ENCODE assay signal across 8 mouse cellular contexts in the genomic region with DNA sequence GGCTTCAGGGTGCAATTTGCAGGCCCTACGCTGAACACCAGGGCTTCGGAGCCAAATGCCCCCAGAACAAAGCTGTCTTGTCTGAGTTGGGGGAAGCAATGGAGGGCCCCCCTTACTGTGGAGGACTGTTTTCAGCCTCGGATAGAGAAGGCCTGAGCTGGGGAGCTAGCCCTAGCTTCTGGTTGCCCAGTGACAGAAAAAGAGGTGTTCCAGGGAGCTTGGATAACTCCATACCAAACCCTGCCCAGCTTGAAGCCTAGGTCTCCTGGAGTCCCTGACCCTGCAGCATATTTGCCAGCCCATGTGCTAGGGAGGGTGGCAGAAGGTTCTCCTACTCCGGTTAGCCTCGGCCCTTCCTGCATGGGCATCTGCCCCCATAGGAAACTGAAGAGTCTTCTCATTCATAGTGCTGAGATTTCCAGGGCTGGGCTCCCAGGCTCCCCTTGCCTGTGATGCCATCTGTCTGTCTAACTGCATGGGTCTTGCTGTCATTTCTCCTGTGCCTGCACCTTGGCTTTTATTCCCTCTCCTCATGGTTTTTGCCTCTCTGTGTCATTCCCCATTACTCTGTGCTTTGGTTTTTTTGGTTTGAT. TPM values are rescaled to one million over a fixed set of nuclear protein-coding genes. Genes with fewer than 3 reads are reported as not detected.
A peak's percentile ranks its signal among the peaks of the same experiment; 100 is the strongest.
DNase-seq lines count a peak whose midpoint lies in the region; ATAC-seq and TF ChIP-seq lines count a peak whose summit lies in the region.

No protein-coding gene starts in this region.

- peak overlapping the region; percentile 82 for H3K4me2 ChIP-seq in kidney, postnatal 0 days (ENCODE audit: low read length)
- peak overlapping the region; percentile 88 for H3K4me2 ChIP-seq in embryonic facial prominence, embryonic 13.5 days
- peak overlapping the region; percentile 84 for H3K4me2 ChIP-seq in hindbrain, postnatal 0 days (ENCODE audit: low read depth, low read length)
- H3K4me2 ChIP-seq in midbrain, postnatal 0 days (ENCODE audit: low read depth, low read length, poor library complexity, severe bottlenecking): peak overlapping the region; percentile 76

- H3K4me3 ChIP-seq in kidney, postnatal 0 days (replicated peaks; ENCODE audit: low read depth, low read length): peak overlapping the region; percentile 64
- H3K4me3 ChIP-seq in embryonic facial prominence, embryonic 13.5 days: peak overlapping the region; percentile 59
- peak overlapping the region; percentile 47 for H3K4me3 ChIP-seq in hindbrain, postnatal 0 days (ENCODE audit: low read length)
- H3K4me3 ChIP-seq in midbrain, postnatal 0 days (ENCODE audit: low read depth, low read length): peak overlapping the region; percentile 43; the same call in 1 of the 2 replicates

- TF ChIP-seq CTCF in kidney, postnatal 0 days (IDR thresholded peaks at IDR 0.05; ENCODE audit: low read depth): no peak
- TF ChIP-seq CTCF in hindbrain, postnatal 0 days (IDR thresholded peaks at IDR 0.05; ENCODE audit: low read depth): no peak
- no peak for TF ChIP-seq CTCF in midbrain, postnatal 0 days (IDR thresholded peaks at IDR 0.05)

- H3K9ac ChIP-seq in kidney, postnatal 0 days (ENCODE audit: low read depth, low read length): peak overlapping the region; percentile 53
- peak overlapping the region; percentile 73 for H3K9ac ChIP-seq in embryonic facial prominence, embryonic 13.5 days
- no peak overlapping the region; the same call in 1 of the 2 replicates for H3K9ac ChIP-seq in hindbrain, postnatal 0 days (replicated peaks; ENCODE audit: low read length)
- H3K9ac ChIP-seq in midbrain, postnatal 0 days (replicated peaks; ENCODE audit: low read length, poor library complexity, severe bottlenecking): no peak overlapping the region

- H3K9me3 ChIP-seq in kidney, postnatal 0 days (replicated peaks; ENCODE audit: low read length): no peaks in the 10 kb centered on the region
- H3K9me3 ChIP-seq in embryonic facial prominence, embryonic 13.5 days: no peaks in the 10 kb centered on the region
- H3K9me3 ChIP-seq in hindbrain, postnatal 0 days (ENCODE audit: low read length): no peaks in the 10 kb centered on the region
- H3K9me3 ChIP-seq in midbrain, postnatal 0 days (ENCODE audit: low read length): no peaks in the 10 kb centered on the region

- no peaks in the 10 kb centered on the region for H3K36me3 ChIP-seq in kidney, postnatal 0 days (ENCODE audit: insufficient read depth, low read length)
- H3K36me3 ChIP-seq in embryonic facial prominence, embryonic 13.5 days: no peaks in the 10 kb centered on the region
- H3K36me3 ChIP-seq in hindbrain, postnatal 0 days (ENCODE audit: insufficient read depth, low read length): no peaks in the 10 kb centered on the region
- H3K36me3 ChIP-seq in midbrain, postnatal 0 days (ENCODE audit: insufficient read depth, low read length): no peaks in the 10 kb centered on the region

- H3K4me1 ChIP-seq in kidney, postnatal 0 days (replicated peaks; ENCODE audit: insufficient read depth, low read length): peaks cover 3% of the 10 kb centered on the region
- H3K4me1 ChIP-seq in embryonic facial prominence, embryonic 13.5 days: peaks cover 63% of the 10 kb centered on the region
- H3K4me1 ChIP-seq in hindbrain, postnatal 0 days (ENCODE audit: insufficient read depth, low read length): peaks cover 15% of the 10 kb centered on the region; the same call in 1 of the 2 replicates
- H3K4me1 ChIP-seq in midbrain, postnatal 0 days (ENCODE audit: insufficient read depth, low read length): peaks cover 11% of the 10 kb centered on the region; the same call in 1 of the 2 replicates

- peak overlapping the region; percentile 92 for H3K27ac ChIP-seq in kidney, postnatal 0 days
- peak overlapping the region; percentile 75 for H3K27ac ChIP-seq in embryonic facial prominence, embryonic 13.5 days
- H3K27ac ChIP-seq in hindbrain, postnatal 0 days: 0 out of 2 replicates have a peak overlapping the region, but pooled peaks have one; percentile 67
- H3K27ac ChIP-seq in midbrain, postnatal 0 days (ENCODE audit: low read depth, low read length): peak overlapping the region; percentile 59; the same call in 1 of the 2 replicates

- no peak for DNase-seq in kidney, postnatal 0 days (ENCODE audit: low spot score)
- no peak for DNase-seq in kidney, postnatal 14 days
- no peak for DNase-seq in hindbrain, postnatal 0 days (ENCODE audit: low spot score)
- no peak for DNase-seq in midbrain, postnatal 0 days (ENCODE audit: low spot score)
- DNase-seq in frontal cortex, postnatal 14 days (ENCODE audit: low spot score in 2 of 2): no peak
- no peak for DNase-seq in right cerebral cortex, adult 18-20 months
- DNase-seq in gastrocnemius, postnatal 25 days: no peak

- no peaks in the 10 kb centered on the region for H3K27me3 ChIP-seq in kidney, postnatal 0 days (ENCODE audit: insufficient read depth, low read length)
- H3K27me3 ChIP-seq in embryonic facial prominence, embryonic 13.5 days: peaks cover 39% of the 10 kb centered on the region
- H3K27me3 ChIP-seq in hindbrain, postnatal 0 days (ENCODE audit: insufficient read depth, low read length): peaks cover 25% of the 10 kb centered on the region; the same call in 1 of the 2 replicates
- peaks cover 36% of the 10 kb centered on the region for H3K27me3 ChIP-seq in midbrain, postnatal 0 days (ENCODE audit: insufficient read depth, low read length)

- ATAC-seq in kidney, postnatal 0 days (replicated peaks; ENCODE audit: low FRiP score, low read depth): no peak
- no peak for ATAC-seq in embryonic facial prominence, embryonic 13.5 days (ENCODE audit: insufficient number of reproducible peaks, insufficient read depth, low FRiP score, low TSS enrichment, low read depth)
- no peak for ATAC-seq in hindbrain, postnatal 0 days
- ATAC-seq in midbrain, postnatal 0 days (ENCODE audit: low FRiP score): no peak

- WGBS in kidney, postnatal 0 days: 33% methylated on average over 5 of the region's 5 CpGs
- 15% methylated on average over 5 of the region's 5 CpGs for WGBS in embryonic facial prominence, embryonic 13.5 days
- 26% methylated on average over 5 of the region's 5 CpGs for WGBS in hindbrain, postnatal 0 days
- WGBS in midbrain, postnatal 0 days: 29% methylated on average over 5 of the region's 5 CpGs

RNA-seq across cellular contexts. Expression of gene Loxl3, which starts 0.6 kb away (rescaled TPM):
- polyA plus RNA-seq in kidney, postnatal 0 days (2015; fragmentation: Nextera tagmentation; extraction: Ambion mirVana): 13.4 and 16.1 TPM in 2 replicates
- 20.9 and 24.1 TPM in 2 replicates for polyA plus RNA-seq in embryonic facial prominence, embryonic 13.5 days (2015; fragmentation: Nextera tagmentation; extraction: Ambion mirVana)
- 4.6 and 6.1 TPM in 2 replicates for total RNA-seq in hindbrain, postnatal 0 days (2014; rRNA removed)
- polyA plus RNA-seq in hindbrain, postnatal 0 days (2015; fragmentation: Nextera tagmentation; extraction: Ambion mirVana): 5.4 and 5.6 TPM in 2 replicates
- total RNA-seq in midbrain, postnatal 0 days (2014; rRNA removed): 6.9 and 7.3 TPM in 2 replicates
- polyA plus RNA-seq in midbrain, postnatal 0 days (2015; fragmentation: Nextera tagmentation; extraction: Ambion mirVana): 4.7 and 5.6 TPM in 2 replicates
- total RNA-seq in gastrocnemius, postnatal 25 days (2021): 1 to 10 TPM; 4.2 to 5.3 TPM

RNA-seq across cellular contexts. Expression of gene Dok1, which starts 1.3 kb away (rescaled TPM):
- polyA plus RNA-seq in kidney, postnatal 0 days (2015; fragmentation: Nextera tagmentation; extraction: Ambion mirVana): 13.7 and 15.2 TPM in 2 replicates
- polyA plus RNA-seq in embryonic facial prominence, embryonic 13.5 days (2015; fragmentation: Nextera tagmentation; extraction: Ambion mirVana): 11.5 and 12.8 TPM in 2 replicates
- 4.3 and 15.4 TPM in 2 replicates for total RNA-seq in hindbrain, postnatal 0 days (2014; rRNA removed)
- 1.8 and 2.5 TPM in 2 replicates for polyA plus RNA-seq in hindbrain, postnatal 0 days (2015; fragmentation: Nextera tagmentation; extraction: Ambion mirVana)
- 3.9 and 5.0 TPM in 2 replicates for total RNA-seq in midbrain, postnatal 0 days (2014; rRNA removed)
- 1.1 and 2.3 TPM in 2 replicates for polyA plus RNA-seq in midbrain, postnatal 0 days (2015; fragmentation: Nextera tagmentation; extraction: Ambion mirVana)
- total RNA-seq in gastrocnemius, postnatal 25 days (2021): 1 to 10 TPM; 1.9 to 2.6 TPM

RNA-seq across cellular contexts. Expression of gene Aup1, which starts 19.8 kb away (rescaled TPM):
- 194 and 210 TPM in 2 replicates for polyA plus RNA-seq in kidney, postnatal 0 days (2015; fragmentation: Nextera tagmentation; extraction: Ambion mirVana)
- polyA plus RNA-seq in embryonic facial prominence, embryonic 13.5 days (2015; fragmentation: Nextera tagmentation; extraction: Ambion mirVana): 177 and 206 TPM in 2 replicates
- 185 and 219 TPM in 2 replicates for total RNA-seq in hindbrain, postnatal 0 days (2014; rRNA removed)
- 136 and 148 TPM in 2 replicates for polyA plus RNA-seq in hindbrain, postnatal 0 days (2015; fragmentation: Nextera tagmentation; extraction: Ambion mirVana)
- total RNA-seq in midbrain, postnatal 0 days (2014; rRNA removed): 180 and 190 TPM in 2 replicates
- polyA plus RNA-seq in midbrain, postnatal 0 days (2015; fragmentation: Nextera tagmentation; extraction: Ambion mirVana): 130 and 155 TPM in 2 replicates
- total RNA-seq in gastrocnemius, postnatal 25 days (2021): 10 to 100 TPM; 71.8 to 82.5 TPM

RNA-seq across cellular contexts. Expression of gene Htra2, which starts 20.5 kb away (rescaled TPM):
- 68.5 and 70.4 TPM in 2 replicates for polyA plus RNA-seq in kidney, postnatal 0 days (2015; fragmentation: Nextera tagmentation; extraction: Ambion mirVana)
- polyA plus RNA-seq in embryonic facial prominence, embryonic 13.5 days (2015; fragmentation: Nextera tagmentation; extraction: Ambion mirVana): 72.6 and 75.4 TPM in 2 replicates
- total RNA-seq in hindbrain, postnatal 0 days (2014; rRNA removed): 48.4 and 54.2 TPM in 2 replicates
- polyA plus RNA-seq in hindbrain, postnatal 0 days (2015; fragmentation: Nextera tagmentation; extraction: Ambion mirVana): 82.9 and 88.2 TPM in 2 replicates
- 45.4 and 56.5 TPM in 2 replicates for total RNA-seq in midbrain, postnatal 0 days (2014; rRNA removed)
- 87.8 and 93.4 TPM in 2 replicates for polyA plus RNA-seq in midbrain, postnatal 0 days (2015; fragmentation: Nextera tagmentation; extraction: Ambion mirVana)
- 10 to 100 TPM; 16.5 to 18.4 TPM for total RNA-seq in gastrocnemius, postnatal 25 days (2021)

RNA-seq across cellular contexts. Expression of gene Dqx1, which starts 23.1 kb away (rescaled TPM):
- polyA plus RNA-seq in kidney, postnatal 0 days (2015; fragmentation: Nextera tagmentation; extraction: Ambion mirVana): 5.8 and 7.0 TPM in 2 replicates
- polyA plus RNA-seq in embryonic facial prominence, embryonic 13.5 days (2015; fragmentation: Nextera tagmentation; extraction: Ambion mirVana): 1.3 TPM in 2 replicates
- 0.50 TPM in 1 of 2 replicates, not detected in the other for total RNA-seq in hindbrain, postnatal 0 days (2014; rRNA removed)
- 0.36 and 0.42 TPM in 2 replicates for polyA plus RNA-seq in hindbrain, postnatal 0 days (2015; fragmentation: Nextera tagmentation; extraction: Ambion mirVana)
- 0.09 and 0.11 TPM in 2 replicates for total RNA-seq in midbrain, postnatal 0 days (2014; rRNA removed)
- polyA plus RNA-seq in midbrain, postnatal 0 days (2015; fragmentation: Nextera tagmentation; extraction: Ambion mirVana): 0.30 and 0.32 TPM in 2 replicates
- total RNA-seq in gastrocnemius, postnatal 25 days (2021): under 1 TPM; 0.26 to 0.51 TPM

Comparison
In these comparisons a context has a peak if more than half of its experiments do, and no peak if none do; other contexts are left out.
1. H3K9ac ChIP-seq: peak in kidney, postnatal 0 days (single experiment) and embryonic facial prominence, embryonic 13.5 days (single experiment); none in hindbrain, postnatal 0 days (single experiment) and midbrain, postnatal 0 days (single experiment).
2. Peak in every context shown above with its lines, with median percentiles within 50 percentile points of each other: H3K27ac ChIP-seq, H3K4me2 ChIP-seq and H3K4me3 ChIP-seq.